Mouse (Mus musculus): ENCODE results near the gene Vmn1r118. TPM values are rescaled to one million over a fixed set of nuclear protein-coding genes. Genes with fewer than 3 reads are reported as not detected.
"Not testable (repeated sequence)": the region's sequence is repeated elsewhere in the genome, so short reads cannot be mapped to it uniquely, and the experiment has no call there.

Vmn1r118 gene
- polyA plus RNA-seq (2015; fragmentation: Nextera tagmentation; extraction: Ambion mirVana) = not detected in 2 replicates

- DNase-seq; H3K4me3 ChIP-seq (replicated peaks); H3K9ac ChIP-seq; H3K27ac ChIP-seq; H3K4me2 ChIP-seq; H3K36me3 ChIP-seq; ATAC-seq (ENCODE audit: low read depth); H3K4me1 ChIP-seq (replicated peaks); H3K27me3 ChIP-seq; H3K9me3 ChIP-seq (replicated peaks): not testable (repeated sequence)
- no CpG with 5 or more reads among the region's 2 CpGs for WGBS (ENCODE audit: insufficient replicate concordance)
Observed at GRCm38 (mm10) chr7:20912247-20912646, at the start of gene Vmn1r118. Gene Vmn1r118, minus strand, starts transcription at chr7:20912347.

GRCm38 (mm10) chr7:20884021-20884420 is 28.1 kb downstream of the Vmn1r118 start, which contains the start of gene Vmn1r117:
Gene Vmn1r117, minus strand, starts transcription at chr7:20884121.
- H3K4me3 ChIP-seq (replicated peaks); H3K4me1 ChIP-seq (replicated peaks); DNase-seq; ATAC-seq (ENCODE audit: low read depth); H3K36me3 ChIP-seq; H3K9ac ChIP-seq; H3K9me3 ChIP-seq (replicated peaks); H3K27me3 ChIP-seq; H3K4me2 ChIP-seq; H3K27ac ChIP-seq: not testable (repeated sequence)
- WGBS (ENCODE audit: insufficient replicate concordance) = no CpG with 5 or more reads among the region's 2 CpGs

GRCm38 (mm10) chr7:20871956-20872355 is 40.2 kb downstream of the Vmn1r118 start, which contains the start of gene Vmn1r116:
Gene Vmn1r116, plus strand, starts transcription at chr7:20872256.
- not testable (repeated sequence) for H3K4me3 ChIP-seq (replicated peaks); H3K4me2 ChIP-seq; H3K9ac ChIP-seq; H3K36me3 ChIP-seq; H3K27me3 ChIP-seq; H3K9me3 ChIP-seq (replicated peaks); H3K27ac ChIP-seq; ATAC-seq (ENCODE audit: low read depth); DNase-seq; H3K4me1 ChIP-seq (replicated peaks)
- WGBS (ENCODE audit: insufficient replicate concordance) = 45% methylated on average over 3 of the region's 3 CpGs

Other genes starting within 250 kb of the Vmn1r118 start
- gene Vmn1r107, start 243.4 kb downstream of the Vmn1r118 start, polyA plus RNA-seq (2015; fragmentation: Nextera tagmentation; extraction: Ambion mirVana) = not detected in 2 replicates
- gene Vmn1r111, start 209.1 kb downstream of the Vmn1r118 start, polyA plus RNA-seq (2015; fragmentation: Nextera tagmentation; extraction: Ambion mirVana) = not detected in 2 replicates
- not detected in 2 replicates for gene Gm10668, start 181.7 kb downstream of the Vmn1r118 start, polyA plus RNA-seq (2015; fragmentation: Nextera tagmentation; extraction: Ambion mirVana)
- gene Vmn1r112, start 141.2 kb downstream of the Vmn1r118 start, polyA plus RNA-seq (2015; fragmentation: Nextera tagmentation; extraction: Ambion mirVana) = not detected in 2 replicates
- gene Vmn1r113, start 125.1 kb downstream of the Vmn1r118 start, polyA plus RNA-seq (2015; fragmentation: Nextera tagmentation; extraction: Ambion mirVana) = not detected in 2 replicates
- gene Vmn1r114, start 100.2 kb downstream of the Vmn1r118 start, polyA plus RNA-seq (2015; fragmentation: Nextera tagmentation; extraction: Ambion mirVana) = not detected in 2 replicates
- not detected in 2 replicates for gene Vmn1r115, start 67.4 kb downstream of the Vmn1r118 start, polyA plus RNA-seq (2015; fragmentation: Nextera tagmentation; extraction: Ambion mirVana)
- not detected in 2 replicates for gene Vmn1r116, start 40.1 kb downstream of the Vmn1r118 start, polyA plus RNA-seq (2015; fragmentation: Nextera tagmentation; extraction: Ambion mirVana)
- not detected in 2 replicates for gene Vmn1r117, start 28.2 kb downstream of the Vmn1r118 start, polyA plus RNA-seq (2015; fragmentation: Nextera tagmentation; extraction: Ambion mirVana)
- gene Vmn1r119, start 100.1 kb upstream of the Vmn1r118 start, polyA plus RNA-seq (2015; fragmentation: Nextera tagmentation; extraction: Ambion mirVana) = not detected in 2 replicates
- not detected in 2 replicates for gene Vmn1r120, start 141.4 kb upstream of the Vmn1r118 start, polyA plus RNA-seq (2015; fragmentation: Nextera tagmentation; extraction: Ambion mirVana)
- not detected in 2 replicates for gene Vmn1r121, start 186.2 kb upstream of the Vmn1r118 start, polyA plus RNA-seq (2015; fragmentation: Nextera tagmentation; extraction: Ambion mirVana)
- gene Vmn1r122, start 221.8 kb upstream of the Vmn1r118 start, polyA plus RNA-seq (2015; fragmentation: Nextera tagmentation; extraction: Ambion mirVana) = not detected in 2 replicates
- not detected in 2 replicates for gene Vmn1r123, start 249.8 kb upstream of the Vmn1r118 start, polyA plus RNA-seq (2015; fragmentation: Nextera tagmentation; extraction: Ambion mirVana)

Data from liver, embryonic 13.5 days (tissue).